Mouse (Mus musculus): ENCODE results near the gene Gm13769.
"Not testable (repeated sequence)": the region's sequence is repeated elsewhere in the genome, so short reads cannot be mapped to it uniquely, and the experiment has no call there.

Gm13769 gene

GRCm38 (mm10) chr2:90321900-90322299 is at the start of gene Gm13769:
Gene Gm13769 (plus strand): TSS chr2:90322200.
- DNase-seq (ENCODE audit: extremely low spot score, low read depth, low spot score) = not testable (repeated sequence)

- DNase-seq (ENCODE audit: extremely low spot score, low read depth, low spot score) = no peak
These were observed 29.3 kb upstream of the Gm13769 start, which contains the start of gene Olfr1272 for GRCm38 (mm10) chr2:90292741-90293140. Gene Olfr1272 (minus strand): TSS chr2:90292841.

GRCm38 (mm10) chr2:90346694-90347093 is 24.7 kb downstream of the Gm13769 start:
- not testable (repeated sequence) for DNase-seq (ENCODE audit: extremely low spot score, low read depth, low spot score)

- not testable (repeated sequence) for DNase-seq (ENCODE audit: extremely low spot score, low read depth, low spot score)
These were observed 29.0 kb downstream of the Gm13769 start for GRCm38 (mm10) chr2:90351047-90351446.

GRCm38 (mm10) chr2:90351540-90351939 is 29.5 kb downstream of the Gm13769 start:
- DNase-seq (ENCODE audit: extremely low spot score, low read depth, low spot score) = not testable (repeated sequence)

GRCm38 (mm10) chr2:90359229-90359628 is 37.2 kb downstream of the Gm13769 start:
- not testable (repeated sequence) for DNase-seq (ENCODE audit: extremely low spot score, low read depth, low spot score)

GRCm38 (mm10) chr2:90360199-90360598 is 38.2 kb downstream of the Gm13769 start:
- not testable (repeated sequence) for DNase-seq (ENCODE audit: extremely low spot score, low read depth, low spot score)

Measured in hindlimb bud, embryonic 11.5 days (tissue).